Mouse (Mus musculus) intestine, embryonic 15.5 days (tissue): ENCODE measurements around the gene Bcl11a. TPM values are rescaled to one million over a fixed set of nuclear protein-coding genes. Genes with fewer than 3 reads are reported as not detected.
A peak's percentile ranks its signal among the peaks of the same experiment; 100 is the strongest.

Source experiments
- ATAC-seq: fragments of 200-750 bp; cut with Nextera tagmentation; 2 replicates; pipeline ENCODE4 v1.8.0; 2017; ENCODE audit warnings: moderate TSS enrichment, moderate library complexity
- H3K27ac ChIP-seq: fragments of 300-500 bp; sonication (generic); 2 replicates; pipeline ENCODE4 v1.5.1; 2015; ENCODE audit warnings: mild to moderate bottlenecking, inconsistent platforms
- H3K27me3 ChIP-seq: fragments of 300-500 bp; sonication (generic); replicated peaks from 2 replicates; pipeline ENCODE4 v1.6.1; 2015; ENCODE audit warnings: inconsistent platforms
- H3K36me3 ChIP-seq: fragments of 300-500 bp; sonication (generic); 2 replicates; pipeline ENCODE4 v1.6.1; 2015; ENCODE audit warnings: inconsistent platforms
- H3K4me1 ChIP-seq: fragments of 300-500 bp; sonication (generic); replicated peaks from 2 replicates; pipeline ENCODE4 v1.6.1; 2015; ENCODE audit warnings: inconsistent platforms
- H3K4me2 ChIP-seq: fragments of 300-500 bp; sonication (generic); replicated peaks from 2 replicates; pipeline ENCODE4 v1.6.1; 2015; ENCODE audit warnings: mild to moderate bottlenecking, inconsistent platforms
- H3K4me3 ChIP-seq: fragments of 300-500 bp; sonication (generic); replicated peaks from 2 replicates; pipeline ENCODE4 v1.5.1; 2015; ENCODE audit warnings: inconsistent platforms
- H3K9ac ChIP-seq: fragments of 300-500 bp; sonication (generic); 2 replicates; pipeline ENCODE4 v1.6.1; 2015; ENCODE audit warnings: inconsistent platforms
- H3K9me3 ChIP-seq: fragments of 300-500 bp; sonication (generic); 2 replicates; pipeline ENCODE4 v1.6.1; 2016; ENCODE audit warnings: inconsistent platforms
- WGBS: fragments of 180-500 bp; shearing (Covaris S2); methylation state at CpG from one replicate; pipeline ENCODE4 v1.1.7; 2015; 5-methylcytosine and 5-hydroxymethylcytosine counted together
- polyA plus RNA-seq: library from polyadenylated mRNA; unstranded; fragments of >200 nt; fragmentation: Nextera tagmentation; extraction: Ambion mirVana; gene quantifications from 2 replicates; pipeline ENCODE4 v1.2.1, GENCODE M21; 2015

The Bcl11a gene
- polyA plus RNA-seq, 1 experiment from 2014 or later: 19.7 TPM

GRCm38 (mm10) chr11:24074021-24074591, 3.8 kb upstream of the Bcl11a start:
- 2% methylated on average over 18 of the region's 18 CpGs for WGBS
- Histone ChIP-seq H3K27me3 (0 out of 2 replicates have a peak, but pooled peaks cover 5% of the 10 kb centered on the region), H3K4me1 (peaks cover 13% of the 10 kb centered on the region), H3K9ac (no peak overlapping the region), H3K27ac (no peak overlapping the region), H3K4me3 (no peak overlapping the region), H3K4me2 (peak overlapping the region; percentile 54), H3K9me3 (no peaks in the 10 kb centered on the region), H3K36me3 (no peaks in the 10 kb centered on the region)
- ATAC-seq: no peak

GRCm38 (mm10) chr11:24074634-24075104, 3.2 kb upstream of the Bcl11a start, which contains the start of gene A830031A19Rik:
Gene A830031A19Rik (minus strand): TSS chr11:24075054.
- Histone ChIP-seq H3K4me3 (peak within 1 kb of the TSS; percentile 72), H3K36me3 (no peaks in the 10 kb centered on the region), H3K4me2 (peak within 1 kb of the TSS; percentile 97), H3K9ac (peak within 1 kb of the TSS; percentile 70), H3K9me3 (no peaks in the 10 kb centered on the region), H3K27me3 (0 out of 2 replicates have a peak, but pooled peaks cover 5% of the 10 kb centered on the region), H3K27ac (peak within 1 kb of the TSS; percentile 93; the same call in 1 of the 2 replicates), H3K4me1 (peaks cover 13% of the 10 kb centered on the region)
- WGBS: under 1% methylated on average over 11 of the region's 11 CpGs
- ATAC-seq: no peak

GRCm38 (mm10) chr11:24075486-24076126, 2.2 kb upstream of the Bcl11a start:
- ATAC-seq: no peak
- Histone ChIP-seq H3K27me3 (0 out of 2 replicates have a peak, but pooled peaks cover 5% of the 10 kb centered on the region), H3K9ac (peak overlapping the region; percentile 70), H3K27ac (peak overlapping the region; percentile 93; the same call in 1 of the 2 replicates), H3K4me3 (peak overlapping the region; percentile 72), H3K36me3 (no peaks in the 10 kb centered on the region), H3K4me2 (peak overlapping the region; percentile 97), H3K4me1 (peaks cover 19% of the 10 kb centered on the region), H3K9me3 (no peaks in the 10 kb centered on the region)
- 1% methylated on average over 17 of the region's 17 CpGs for WGBS

GRCm38 (mm10) chr11:24076127-24076650, 1.7 kb upstream of the Bcl11a start:
- Histone ChIP-seq H3K9me3 (no peaks in the 10 kb centered on the region), H3K27ac (peak overlapping the region; percentile 93), H3K4me2 (peak overlapping the region; percentile 97), H3K36me3 (no peaks in the 10 kb centered on the region), H3K27me3 (0 out of 2 replicates have a peak, but pooled peaks cover 5% of the 10 kb centered on the region), H3K4me3 (peak overlapping the region; percentile 72), H3K4me1 (peaks cover 19% of the 10 kb centered on the region), H3K9ac (peak overlapping the region; percentile 70)
- peak; percentile 11 for ATAC-seq
- WGBS: under 1% methylated on average over 32 of the region's 32 CpGs

- no peaks in the 10 kb centered on the region for H3K9me3 ChIP-seq
- no peaks in the 10 kb centered on the region for H3K36me3 ChIP-seq
- 0 out of 2 replicates have a peak, but pooled peaks cover 5% of the 10 kb centered on the region for H3K27me3 ChIP-seq
- peak; percentile 73 for ATAC-seq
- peak overlapping the region; percentile 70 for H3K9ac ChIP-seq
- H3K4me2 ChIP-seq: peak overlapping the region; percentile 97
- H3K4me1 ChIP-seq: peaks cover 19% of the 10 kb centered on the region
- under 1% methylated on average over 58 of the region's 59 CpGs for WGBS
- peak overlapping the region; percentile 72 for H3K4me3 ChIP-seq
- H3K27ac ChIP-seq: peak overlapping the region; percentile 93
Observed at GRCm38 (mm10) chr11:24076821-24077730, 780 bp upstream of the Bcl11a start.

- WGBS: under 1% methylated on average over 38 of the region's 38 CpGs
- H3K27ac ChIP-seq: peak overlapping the region; percentile 93
- H3K9me3 ChIP-seq: no peaks in the 10 kb centered on the region
- no peaks in the 10 kb centered on the region for H3K27me3 ChIP-seq
- no peaks in the 10 kb centered on the region for H3K36me3 ChIP-seq
- no peak for ATAC-seq
- peak overlapping the region; percentile 97 for H3K4me2 ChIP-seq
- H3K9ac ChIP-seq: peak overlapping the region; percentile 70
- peak overlapping the region; percentile 72 for H3K4me3 ChIP-seq
- peaks cover 19% of the 10 kb centered on the region for H3K4me1 ChIP-seq
Observed at GRCm38 (mm10) chr11:24078706-24079316, 955 bp downstream of the Bcl11a start.

- peak; percentile 3; the same call in 1 of the 2 replicates for ATAC-seq
- H3K27me3 ChIP-seq: no peaks in the 10 kb centered on the region
- H3K36me3 ChIP-seq: no peaks in the 10 kb centered on the region
- peak overlapping the region; percentile 72 for H3K4me3 ChIP-seq
- peak overlapping the region; percentile 70 for H3K9ac ChIP-seq
- WGBS: under 1% methylated on average over 43 of the region's 43 CpGs
- H3K9me3 ChIP-seq: no peaks in the 10 kb centered on the region
- peak overlapping the region; percentile 97 for H3K4me2 ChIP-seq
- H3K27ac ChIP-seq: peak overlapping the region; percentile 93
- peaks cover 16% of the 10 kb centered on the region for H3K4me1 ChIP-seq
Observed at GRCm38 (mm10) chr11:24079392-24080391, 1.8 kb downstream of the Bcl11a start.

- H3K27me3 ChIP-seq: no peaks in the 10 kb centered on the region
- peak overlapping the region; percentile 93 for H3K27ac ChIP-seq
- ATAC-seq: peak; percentile 26
- peak overlapping the region; percentile 70 for H3K9ac ChIP-seq
- under 1% methylated on average over 30 of the region's 30 CpGs for WGBS
- no peaks in the 10 kb centered on the region for H3K9me3 ChIP-seq
- H3K4me1 ChIP-seq: 0 out of 2 replicates have a peak, but pooled peaks cover 12% of the 10 kb centered on the region
- peak overlapping the region; percentile 72 for H3K4me3 ChIP-seq
- no peaks in the 10 kb centered on the region for H3K36me3 ChIP-seq
- peak overlapping the region; percentile 97 for H3K4me2 ChIP-seq
Observed at GRCm38 (mm10) chr11:24080541-24080940, 2.7 kb downstream of the Bcl11a start.

GRCm38 (mm10) chr11:24081016-24081686, 3.3 kb downstream of the Bcl11a start:
- no peaks in the 10 kb centered on the region for H3K36me3 ChIP-seq
- WGBS: under 1% methylated on average over 35 of the region's 35 CpGs
- no peaks in the 10 kb centered on the region for H3K27me3 ChIP-seq
- peak overlapping the region; percentile 97 for H3K4me2 ChIP-seq
- H3K4me3 ChIP-seq: peak overlapping the region; percentile 72
- H3K9me3 ChIP-seq: no peaks in the 10 kb centered on the region
- H3K9ac ChIP-seq: peak overlapping the region; percentile 70
- H3K4me1 ChIP-seq: 0 out of 2 replicates have a peak, but pooled peaks cover 9% of the 10 kb centered on the region
- H3K27ac ChIP-seq: peak overlapping the region; percentile 93
- peak; percentile 66 for ATAC-seq
